Mouse (Mus musculus): ENCODE data around the gene Sigmar1. TPM values are rescaled to one million over a fixed set of nuclear protein-coding genes. Genes with fewer than 3 reads are reported as not detected.

Gene Sigmar1
- polyA plus RNA-seq, 1 experiment from 2014 or later = 89.3 TPM

- Histone ChIP-seq H3K4me3 (ENCODE audit: low read depth, low read length) (peak overlapping the region; percentile 53), H3K27ac (ENCODE audit: low read depth, low read length) (peak overlapping the region; percentile 73), H3K4me1 (ENCODE audit: control insufficient read depth, insufficient read depth, low read length) (peaks cover 14% of the 10 kb centered on the region), H3K4me2 (ENCODE audit: low read depth, low read length) (peak overlapping the region; percentile 83), H3K9me3 (ENCODE audit: control insufficient read depth, low read length) (no peaks in the 10 kb centered on the region), H3K36me3 (ENCODE audit: control insufficient read depth, insufficient read depth, low read length) (no peaks in the 10 kb centered on the region), H3K27me3 (ENCODE audit: control insufficient read depth, insufficient read depth, low read length) (no peaks in the 10 kb centered on the region), H3K9ac (replicated peaks; ENCODE audit: low read depth, low read length) (peak overlapping the region; percentile 70)
- ATAC-seq (ENCODE audit: low read depth) = peak; percentile 82
- WGBS = under 1% methylated on average over 48 of the region's 48 CpGs
Observed at GRCm38 (mm10) chr4:41740380-41741157, 15.4 kb downstream of the Sigmar1 start.

GRCm38 (mm10) chr4:41739260-41739659 is 16.7 kb downstream of the Sigmar1 start:
- Histone ChIP-seq H3K9ac (replicated peaks; ENCODE audit: low read depth, low read length) (no peak overlapping the region), H3K4me2 (ENCODE audit: low read depth, low read length) (no peak overlapping the region)
- WGBS = 94% methylated on average over 13 of the region's 13 CpGs

GRCm38 (mm10) chr4:41738256-41738603 is 17.7 kb downstream of the Sigmar1 start:
- WGBS = 68% methylated on average over 1 of the region's 1 CpGs
- H3K27ac ChIP-seq (ENCODE audit: low read depth, low read length) = no peak overlapping the region
- H3K9ac ChIP-seq (replicated peaks; ENCODE audit: low read depth, low read length) = no peak overlapping the region
- no peak overlapping the region for H3K4me2 ChIP-seq (ENCODE audit: low read depth, low read length)
- H3K36me3 ChIP-seq (ENCODE audit: control insufficient read depth, insufficient read depth, low read length) = no peaks in the 10 kb centered on the region
- H3K9me3 ChIP-seq (ENCODE audit: control insufficient read depth, low read length) = no peaks in the 10 kb centered on the region
- peaks cover 14% of the 10 kb centered on the region for H3K4me1 ChIP-seq (ENCODE audit: control insufficient read depth, insufficient read depth, low read length)
- H3K27me3 ChIP-seq (ENCODE audit: control insufficient read depth, insufficient read depth, low read length) = no peaks in the 10 kb centered on the region
- no peak for ATAC-seq (ENCODE audit: low read depth)
- no peak overlapping the region for H3K4me3 ChIP-seq (ENCODE audit: low read depth, low read length)

More at GRCm38 (mm10) chr4:41739260-41739659, 16.7 kb downstream of the Sigmar1 start:
- Histone ChIP-seq H3K36me3 (ENCODE audit: control insufficient read depth, insufficient read depth, low read length) (no peaks in the 10 kb centered on the region), H3K27ac (ENCODE audit: low read depth, low read length) (no peak overlapping the region), H3K27me3 (ENCODE audit: control insufficient read depth, insufficient read depth, low read length) (no peaks in the 10 kb centered on the region), H3K9me3 (ENCODE audit: control insufficient read depth, low read length) (no peaks in the 10 kb centered on the region), H3K4me1 (ENCODE audit: control insufficient read depth, insufficient read depth, low read length) (peaks cover 14% of the 10 kb centered on the region), H3K4me3 (ENCODE audit: low read depth, low read length) (no peak overlapping the region)
- ATAC-seq (ENCODE audit: low read depth) = no peak

GRCm38 (mm10) chr4:41737602-41738255 is 18.2 kb downstream of the Sigmar1 start:
- ATAC-seq (ENCODE audit: low read depth) = peak; percentile 52; the same call in 1 of the 2 replicates
- 44% methylated on average over 8 of the region's 8 CpGs for WGBS

GRCm38 (mm10) chr4:41731052-41731765 is 24.7 kb downstream of the Sigmar1 start, which contains the start of gene Arid3c:
TSS of gene Arid3c (minus strand) at chr4:41731142.
- Histone ChIP-seq H3K27ac (ENCODE audit: low read depth, low read length) (no peak within 1 kb of the TSS), H3K9me3 (ENCODE audit: control insufficient read depth, low read length) (no peaks in the 10 kb centered on the region), H3K4me2 (ENCODE audit: low read depth, low read length) (peak within 1 kb of the TSS; percentile 63), H3K9ac (replicated peaks; ENCODE audit: low read depth, low read length) (peak within 1 kb of the TSS; percentile 21; the same call in 1 of the 2 replicates), H3K36me3 (ENCODE audit: control insufficient read depth, insufficient read depth, low read length) (no peaks in the 10 kb centered on the region), H3K4me3 (ENCODE audit: low read depth, low read length) (peak within 1 kb of the TSS; percentile 33), H3K4me1 (ENCODE audit: control insufficient read depth, insufficient read depth, low read length) (peaks cover 12% of the 10 kb centered on the region; the same call in 1 of the 2 replicates), H3K27me3 (ENCODE audit: control insufficient read depth, insufficient read depth, low read length) (peaks cover 20% of the 10 kb centered on the region)
- 0 out of 2 replicates have a peak, but pooled peaks have one; percentile 19 for ATAC-seq (ENCODE audit: low read depth)
- 2% methylated on average over 50 of the region's 50 CpGs for WGBS

More at GRCm38 (mm10) chr4:41737602-41738255, 18.2 kb downstream of the Sigmar1 start:
- Histone ChIP-seq H3K27me3 (ENCODE audit: control insufficient read depth, insufficient read depth, low read length) (0 out of 2 replicates have a peak, but pooled peaks cover 3% of the 10 kb centered on the region), H3K4me2 (ENCODE audit: low read depth, low read length) (no peak overlapping the region), H3K27ac (ENCODE audit: low read depth, low read length) (no peak overlapping the region), H3K4me1 (ENCODE audit: control insufficient read depth, insufficient read depth, low read length) (peaks cover 14% of the 10 kb centered on the region), H3K4me3 (ENCODE audit: low read depth, low read length) (no peak overlapping the region), H3K9ac (replicated peaks; ENCODE audit: low read depth, low read length) (no peak overlapping the region), H3K36me3 (ENCODE audit: control insufficient read depth, insufficient read depth, low read length) (no peaks in the 10 kb centered on the region), H3K9me3 (ENCODE audit: control insufficient read depth, low read length) (no peaks in the 10 kb centered on the region)

- Histone ChIP-seq H3K4me2 (ENCODE audit: low read depth, low read length) (peak overlapping the region; percentile 29; the same call in 1 of the 2 replicates), H3K27ac (ENCODE audit: low read depth, low read length) (peak overlapping the region; percentile 62), H3K36me3 (ENCODE audit: control insufficient read depth, insufficient read depth, low read length) (no peaks in the 10 kb centered on the region), H3K4me1 (ENCODE audit: control insufficient read depth, insufficient read depth, low read length) (peaks cover 26% of the 10 kb centered on the region), H3K4me3 (ENCODE audit: low read depth, low read length) (no peak overlapping the region), H3K9me3 (ENCODE audit: control insufficient read depth, low read length) (no peaks in the 10 kb centered on the region), H3K27me3 (ENCODE audit: control insufficient read depth, insufficient read depth, low read length) (peaks cover 20% of the 10 kb centered on the region), H3K9ac (replicated peaks; ENCODE audit: low read depth, low read length) (0 out of 2 replicates have a peak overlapping the region, but pooled peaks have one; percentile 7)
- WGBS = 6% methylated on average over 20 of the region's 20 CpGs
- peak; percentile 24; the same call in 1 of the 2 replicates for ATAC-seq (ENCODE audit: low read depth)
Observed at GRCm38 (mm10) chr4:41726826-41727621, 28.9 kb downstream of the Sigmar1 start.

GRCm38 (mm10) chr4:41722918-41723351 is 33.0 kb downstream of the Sigmar1 start, which contains the start of gene Dctn3:
TSS of gene Dctn3 (minus strand) at chr4:41723170.
- H3K9ac ChIP-seq (replicated peaks; ENCODE audit: low read depth, low read length) = peak within 1 kb of the TSS; percentile 89
- H3K9me3 ChIP-seq (ENCODE audit: control insufficient read depth, low read length) = no peaks in the 10 kb centered on the region
- under 1% methylated on average over 27 of the region's 27 CpGs for WGBS
- peak within 1 kb of the TSS; percentile 58 for H3K4me2 ChIP-seq (ENCODE audit: low read depth, low read length)
- peak within 1 kb of the TSS; percentile 75 for H3K4me3 ChIP-seq (ENCODE audit: low read depth, low read length)
- peaks cover 24% of the 10 kb centered on the region for H3K36me3 ChIP-seq (ENCODE audit: control insufficient read depth, insufficient read depth, low read length)
- peak; percentile 94 for ATAC-seq (ENCODE audit: low read depth)
- H3K27me3 ChIP-seq (ENCODE audit: control insufficient read depth, insufficient read depth, low read length) = peaks cover 5% of the 10 kb centered on the region
- peak within 1 kb of the TSS; percentile 52 for H3K27ac ChIP-seq (ENCODE audit: low read depth, low read length)
- H3K4me1 ChIP-seq (ENCODE audit: control insufficient read depth, insufficient read depth, low read length) = peaks cover 29% of the 10 kb centered on the region

GRCm38 (mm10) chr4:41716834-41717233 is 39.1 kb downstream of the Sigmar1 start:
- Histone ChIP-seq H3K9ac (replicated peaks; ENCODE audit: low read depth, low read length) (no peak overlapping the region), H3K9me3 (ENCODE audit: control insufficient read depth, low read length) (no peaks in the 10 kb centered on the region), H3K4me1 (ENCODE audit: control insufficient read depth, insufficient read depth, low read length) (peaks cover 27% of the 10 kb centered on the region), H3K4me3 (ENCODE audit: low read depth, low read length) (no peak overlapping the region), H3K27ac (ENCODE audit: low read depth, low read length) (peak overlapping the region; percentile 17; the same call in 1 of the 2 replicates), H3K36me3 (ENCODE audit: control insufficient read depth, insufficient read depth, low read length) (peaks cover 33% of the 10 kb centered on the region), H3K27me3 (ENCODE audit: control insufficient read depth, insufficient read depth, low read length) (no peaks in the 10 kb centered on the region), H3K4me2 (ENCODE audit: low read depth, low read length) (no peak overlapping the region)
- whole genome bisulfite sequencing = 76% methylated on average over 6 of the region's 6 CpGs
- no peak for ATAC-seq (ENCODE audit: low read depth)
